Mouse (Mus musculus) erythroblast, adult 5-6 weeks (primary cell): ENCODE results near the gene Acat3. TPM values are rescaled to one million over a fixed set of nuclear protein-coding genes. Genes with fewer than 3 reads are reported as not detected.
"Not testable (repeated sequence)": the region's sequence is repeated elsewhere in the genome, so short reads cannot be mapped to it uniquely, and the experiment has no call there.

ENCODE experiments used
- ATAC-seq: replicated peaks from 2 replicates; pipeline ENCODE4 v1.8.0; 2016; ENCODE audit warnings: moderate number of reproducible peaks, mild to moderate bottlenecking, moderate TSS enrichment, inconsistent platforms; ENCODE audit not compliant: poor library complexity, low FRiP score, severe bottlenecking
- total RNA-seq, 2 experiments: library from RNA; stranded (forward) in 1 of 2; stranded (reverse) in 1 of 2; fragments of 150-400 nt in 1 of 2; fragments of 200-764, 138-1000 nt in 1 of 2; gene quantifications; 2 replicates each; pipeline versions ENCODE4 v1.2.3 to v1.2.4; 2015 to 2017; ENCODE audit warnings: low replicate concordance in 2 of 2

The Acat3 gene
- not detected in 2 replicates for total RNA-seq (2015; ENCODE audit: low replicate concordance)
- total RNA-seq (2017; ENCODE audit: low replicate concordance) = not detected in 2 replicates

GRCm38 (mm10) chr17:12940151-12940805 lies at the start of gene Acat3:
Gene Acat3, minus strand, starts transcription at chr17:12940600.
- peak; percentile 70 for ATAC-seq

DNA sequence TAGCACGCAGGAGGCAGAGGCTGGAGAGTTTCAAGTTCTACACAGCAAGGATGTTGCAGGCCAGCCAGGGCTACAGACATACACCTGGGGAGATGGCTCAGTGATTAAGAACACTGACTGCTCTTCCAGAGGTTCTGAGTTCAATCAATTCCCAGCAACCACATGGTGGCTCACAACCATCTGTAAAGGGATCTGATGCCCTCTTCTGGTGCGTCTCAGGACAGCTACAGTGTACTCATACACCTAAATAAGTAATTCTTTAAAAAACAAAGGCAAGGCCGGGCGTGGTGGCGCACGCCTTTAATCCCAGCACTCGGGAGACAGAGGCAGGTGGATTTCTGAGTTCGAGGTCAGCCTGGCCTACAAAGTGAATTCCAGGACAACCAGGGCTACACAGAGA lies 47.7 kb upstream of the Acat3 start:
- ATAC-seq = not testable (repeated sequence)

DNA sequence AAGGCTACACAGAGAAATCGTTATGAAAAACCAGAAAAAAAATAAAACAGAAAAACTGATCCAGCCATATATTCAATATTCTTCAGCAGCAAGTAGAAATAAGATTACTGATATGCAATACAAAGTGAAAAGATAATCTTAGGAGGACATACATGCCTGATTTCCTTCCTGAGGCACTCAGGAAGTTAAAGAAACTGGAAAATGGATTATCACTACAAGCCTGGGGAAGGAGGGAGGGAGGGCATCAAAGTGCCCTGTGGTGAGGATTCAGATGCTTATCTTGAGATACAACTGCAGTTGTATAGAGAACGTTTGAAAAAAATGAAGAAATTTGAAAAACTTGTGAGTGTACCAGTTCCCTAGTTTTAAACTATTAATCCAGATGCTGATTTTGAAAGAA lies 43.6 kb upstream of the Acat3 start:
- no peak for ATAC-seq

- ATAC-seq = no peak
These were observed 38.1 kb upstream of the Acat3 start for GRCm38 (mm10) chr17:12978546-12978945.

GRCm38 (mm10) chr17:12973851-12974250 lies 33.5 kb upstream of the Acat3 start:
- no peak for ATAC-seq

DNA sequence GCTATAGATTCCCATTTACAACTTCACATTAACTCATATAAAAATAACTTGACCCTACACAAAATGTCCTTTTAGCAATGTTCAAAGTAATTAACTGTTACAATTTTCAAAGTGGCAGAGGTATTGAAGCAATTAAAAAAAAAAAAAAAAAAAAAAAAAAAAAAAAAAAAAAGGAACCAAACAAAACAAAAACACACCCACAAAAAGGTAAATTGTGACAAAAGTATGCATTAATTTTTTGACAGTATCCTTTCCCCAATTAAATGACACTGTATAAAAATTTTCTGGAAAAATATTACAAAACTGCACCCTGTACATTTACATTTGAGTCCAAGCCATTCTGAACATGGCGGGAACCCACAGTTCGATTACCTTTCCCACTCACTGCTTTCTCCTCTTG lies 26.8 kb upstream of the Acat3 start:
- ATAC-seq = no peak

GRCm38 (mm10) chr17:12963476-12963875 lies 23.1 kb upstream of the Acat3 start:
- no peak for ATAC-seq

DNA sequence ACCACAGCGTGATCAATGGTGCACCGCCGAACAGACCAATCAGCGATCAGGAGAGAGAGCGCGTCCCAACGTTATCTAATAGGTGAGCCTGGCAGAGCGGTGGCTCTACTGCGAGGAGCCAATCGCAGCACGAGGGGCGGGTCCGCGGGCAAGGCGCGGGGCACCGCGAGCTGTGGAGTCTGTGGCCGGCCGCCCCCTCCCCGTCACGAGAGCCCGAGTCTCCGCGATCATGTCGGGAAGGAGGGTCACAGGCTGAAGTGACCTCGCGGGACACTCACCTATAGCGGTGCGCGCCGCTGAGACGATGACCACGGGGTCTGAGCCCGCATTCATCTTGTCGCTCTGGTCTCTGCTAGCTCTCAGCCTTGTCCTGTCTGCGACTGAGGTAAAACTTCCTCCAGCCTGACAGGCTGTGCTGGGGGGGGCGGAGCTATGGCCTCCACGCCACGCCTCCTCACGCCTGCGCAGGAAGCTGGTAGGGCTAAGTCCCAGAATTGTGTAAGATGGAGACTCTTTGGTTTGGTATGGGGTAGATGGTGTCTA lies 20.0 kb upstream of the Acat3 start, which contains the start of gene Acat2:
Gene Acat2, minus strand, starts transcription at position 417 of the 543 bp plus-strand sequence.
- ATAC-seq = peak; percentile 97

GRCm38 (mm10) chr17:12959377-12959776 lies 19.0 kb upstream of the Acat3 start:
- not testable (repeated sequence) for ATAC-seq

DNA sequence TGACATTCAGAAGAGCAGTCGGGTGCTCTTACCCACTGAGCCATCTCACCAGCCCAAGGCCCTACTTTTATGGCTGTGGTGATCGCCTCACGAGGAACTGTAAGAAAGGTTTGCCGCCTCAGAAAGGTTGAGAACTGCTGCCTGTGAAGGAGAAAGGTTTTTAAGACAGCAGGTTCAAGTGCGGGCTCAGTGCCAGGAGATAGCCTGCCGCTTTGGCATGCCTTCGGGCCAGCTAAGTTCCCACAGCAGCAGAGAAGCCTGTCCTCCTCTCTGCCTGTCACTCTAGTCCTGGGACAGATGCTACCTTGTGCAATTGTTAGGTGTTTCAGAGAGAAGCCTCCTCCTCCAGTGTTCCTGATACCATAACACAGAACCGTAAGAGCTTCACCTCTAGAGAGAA lies 16.3 kb upstream of the Acat3 start:
- no peak for ATAC-seq

GRCm38 (mm10) chr17:12949669-12950068 lies 9.3 kb upstream of the Acat3 start:
- ATAC-seq = no peak

GRCm38 (mm10) chr17:12942459-12943162 lies 2.2 kb upstream of the Acat3 start:
- no peak for ATAC-seq

- ATAC-seq = no peak
These were observed 1.3 kb upstream of the Acat3 start for GRCm38 (mm10) chr17:12941543-12942260.

- ATAC-seq = peak; percentile 62
These were observed 837 bp downstream of the Acat3 start for GRCm38 (mm10) chr17:12939377-12940148.

DNA sequence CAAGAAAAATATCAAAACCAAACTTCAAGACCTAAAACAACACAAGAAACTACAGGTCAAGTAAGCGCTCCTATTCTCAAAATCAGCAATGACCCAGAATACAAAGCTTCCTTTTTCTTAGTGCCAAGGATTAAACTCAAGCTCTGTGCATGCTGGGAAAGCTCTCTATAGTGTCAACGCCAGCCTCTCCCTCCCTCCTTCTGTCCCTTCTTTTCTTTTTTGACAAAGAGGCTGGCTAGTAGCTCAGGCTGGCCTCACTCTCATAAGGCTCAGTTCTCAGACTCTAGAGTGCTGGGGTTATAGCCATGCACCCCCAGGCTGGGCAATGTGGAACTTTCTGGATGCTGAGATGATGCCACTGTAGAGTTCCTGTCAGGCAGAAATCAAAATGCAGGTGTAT lies 2.3 kb downstream of the Acat3 start:
- ATAC-seq = no peak

- ATAC-seq = no peak
These were observed 2.9 kb downstream of the Acat3 start for GRCm38 (mm10) chr17:12937412-12937970.

- no peak for ATAC-seq
These were observed 4.7 kb downstream of the Acat3 start for GRCm38 (mm10) chr17:12935719-12936118.

- not testable (repeated sequence) for ATAC-seq
These were observed 8.8 kb downstream of the Acat3 start for GRCm38 (mm10) chr17:12931576-12931975.

- ATAC-seq = no peak
These were observed 14.7 kb downstream of the Acat3 start for GRCm38 (mm10) chr17:12925703-12926180.
